Mouse (Mus musculus): ENCODE data around the gene Thra. TPM values are rescaled to one million over a fixed set of nuclear protein-coding genes. Genes with fewer than 3 reads are reported as not detected.
A peak's percentile ranks its signal among the peaks of the same experiment; 100 is the strongest.

Thra gene
- polyA plus RNA-seq, 1 experiment from 2014 or later = 32.0 TPM

- Histone ChIP-seq H3K4me2 (no peak overlapping the region), H3K9me3 (0 out of 2 replicates have a peak, but pooled peaks cover 5% of the 10 kb centered on the region), H3K4me1 (peaks cover 33% of the 10 kb centered on the region), H3K9ac (no peak overlapping the region), H3K4me3 (no peak overlapping the region), H3K27ac (replicated peaks) (no peak overlapping the region), H3K36me3 (no peaks in the 10 kb centered on the region), H3K27me3 (replicated peaks) (no peaks in the 10 kb centered on the region)
- no peak for ATAC-seq (ENCODE audit: extremely low read depth, insufficient number of reproducible peaks, low FRiP score, low TSS enrichment)
- WGBS = 39% methylated on average over 4 of the region's 4 CpGs
These were observed 2.0 kb upstream of the Thra start for GRCm38 (mm10) chr11:98738428-98738911.

DNA sequence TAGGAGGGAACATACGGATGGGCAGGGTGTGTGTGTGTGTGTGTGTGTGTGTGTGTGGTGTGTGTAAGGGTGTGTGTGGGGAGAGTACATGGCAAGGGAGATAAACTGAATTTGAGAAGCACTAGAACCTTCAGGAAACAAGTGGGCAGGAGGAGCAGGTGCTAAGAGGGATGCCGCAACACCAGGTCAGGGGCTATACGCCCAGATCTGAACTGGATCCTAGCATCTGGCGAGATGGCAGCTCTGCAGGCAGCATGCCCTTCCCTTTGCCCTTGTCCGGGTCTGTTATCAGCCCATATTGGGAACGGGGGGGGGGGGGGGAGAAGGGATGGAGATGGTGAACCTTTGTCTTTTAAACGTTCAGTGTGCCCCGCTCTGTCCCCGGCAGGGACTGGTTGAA is 1.5 kb upstream of the Thra start:
- H3K4me1 ChIP-seq = peaks cover 38% of the 10 kb centered on the region

GRCm38 (mm10) chr11:98740026-98740392 is 429 bp upstream of the Thra start:
- H3K27me3 ChIP-seq (replicated peaks) = no peaks in the 10 kb centered on the region

More for the DNA sequence above, 1.5 kb upstream of the Thra start:
- H3K4me2 ChIP-seq = no peak overlapping the region
- WGBS = 67% methylated on average over 7 of the region's 9 CpGs
- H3K4me3 ChIP-seq = no peak overlapping the region
- no peaks in the 10 kb centered on the region for H3K36me3 ChIP-seq
- H3K9me3 ChIP-seq = 0 out of 2 replicates have a peak, but pooled peaks cover 5% of the 10 kb centered on the region
- H3K27me3 ChIP-seq (replicated peaks) = no peaks in the 10 kb centered on the region
- no peak for ATAC-seq (ENCODE audit: extremely low read depth, insufficient number of reproducible peaks, low FRiP score, low TSS enrichment)
- H3K9ac ChIP-seq = no peak overlapping the region
- H3K27ac ChIP-seq (replicated peaks) = no peak overlapping the region

GRCm38 (mm10) chr11:98741051-98741620 is 698 bp downstream of the Thra start:
- H3K4me1 ChIP-seq = peaks cover 60% of the 10 kb centered on the region
- H3K27me3 ChIP-seq (replicated peaks) = no peaks in the 10 kb centered on the region
- H3K36me3 ChIP-seq = no peaks in the 10 kb centered on the region
- no peak for ATAC-seq (ENCODE audit: extremely low read depth, insufficient number of reproducible peaks, low FRiP score, low TSS enrichment)
- peak overlapping the region; percentile 96 for H3K27ac ChIP-seq (replicated peaks)
- peak overlapping the region; percentile 79 for H3K4me2 ChIP-seq
- H3K9me3 ChIP-seq = no peaks in the 10 kb centered on the region
- H3K4me3 ChIP-seq = peak overlapping the region; percentile 79
- 1% methylated on average over 16 of the region's 17 CpGs for WGBS
- peak overlapping the region; percentile 95 for H3K9ac ChIP-seq

More at GRCm38 (mm10) chr11:98740026-98740392, 429 bp upstream of the Thra start:
- Histone ChIP-seq H3K4me3 (peak overlapping the region; percentile 79), H3K9ac (peak overlapping the region; percentile 95), H3K27ac (replicated peaks) (peak overlapping the region; percentile 96), H3K4me2 (peak overlapping the region; percentile 79), H3K36me3 (no peaks in the 10 kb centered on the region), H3K4me1 (peaks cover 48% of the 10 kb centered on the region), H3K9me3 (no peaks in the 10 kb centered on the region)
- 12% methylated on average over 8 of the region's 8 CpGs for WGBS
- ATAC-seq (ENCODE audit: extremely low read depth, insufficient number of reproducible peaks, low FRiP score, low TSS enrichment) = no peak

GRCm38 (mm10) chr11:98741622-98742396 is 1.4 kb downstream of the Thra start:
- WGBS = under 1% methylated on average over 67 of the region's 86 CpGs
- peak; percentile 67; the same call in 1 of the 2 replicates for ATAC-seq (ENCODE audit: extremely low read depth, insufficient number of reproducible peaks, low FRiP score, low TSS enrichment)

DNA sequence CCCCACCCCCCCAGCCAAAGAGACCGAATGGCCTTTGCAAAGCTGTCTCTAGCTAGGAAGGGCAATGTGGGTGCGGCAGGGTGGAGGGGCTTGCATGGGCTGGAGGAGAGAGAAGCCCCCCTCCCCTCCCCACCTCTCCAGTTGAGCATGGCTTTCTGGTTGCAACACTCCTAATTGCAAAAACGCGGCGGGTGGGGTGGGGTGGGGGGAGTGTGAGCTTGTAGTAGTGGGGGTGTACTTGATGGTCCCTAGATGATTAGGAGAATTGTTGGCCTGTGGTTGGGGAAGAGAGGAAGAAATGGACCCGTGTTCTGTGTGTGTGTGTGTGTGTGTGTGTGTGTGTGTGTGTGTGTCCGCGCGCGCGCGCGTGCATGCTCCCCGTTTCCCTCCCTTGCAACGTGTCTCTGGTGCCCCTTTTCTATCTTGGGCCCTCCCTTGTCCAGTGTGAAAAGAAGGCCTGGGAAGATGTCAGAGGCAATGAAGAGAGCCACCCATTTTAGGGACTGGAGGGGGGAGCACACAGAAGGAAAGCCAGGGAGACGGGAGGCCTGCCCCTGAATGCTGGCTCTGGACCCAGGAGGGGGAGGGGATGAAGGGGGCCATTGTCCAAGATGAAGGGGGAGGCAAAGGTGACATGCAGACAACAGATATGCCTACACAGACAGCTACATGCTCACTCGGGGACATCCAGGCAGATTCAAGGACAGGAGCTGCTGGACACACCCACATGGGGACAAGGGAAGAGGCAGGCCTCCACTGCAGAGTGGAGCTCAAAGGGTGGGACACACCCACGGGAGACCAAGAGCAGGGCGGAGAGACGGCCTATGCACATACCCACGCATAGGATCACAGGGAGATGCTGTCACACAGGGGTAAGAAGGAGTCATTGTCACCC is 2.2 kb downstream of the Thra start:
- Histone ChIP-seq H3K36me3 (no peaks in the 10 kb centered on the region), H3K9me3 (no peaks in the 10 kb centered on the region), H3K4me1 (peaks cover 74% of the 10 kb centered on the region), H3K4me3 (peak overlapping the region; percentile 79), H3K27ac (replicated peaks) (peak overlapping the region; percentile 96), H3K4me2 (peak overlapping the region; percentile 79), H3K9ac (peak overlapping the region; percentile 95), H3K27me3 (replicated peaks) (no peaks in the 10 kb centered on the region)
- ATAC-seq (ENCODE audit: extremely low read depth, insufficient number of reproducible peaks, low FRiP score, low TSS enrichment) = no peak
- WGBS = 1% methylated on average over 21 of the region's 21 CpGs

More at GRCm38 (mm10) chr11:98741622-98742396, 1.4 kb downstream of the Thra start:
- peak overlapping the region; percentile 95 for H3K9ac ChIP-seq
- H3K4me1 ChIP-seq = peaks cover 66% of the 10 kb centered on the region
- peak overlapping the region; percentile 79 for H3K4me3 ChIP-seq
- no peaks in the 10 kb centered on the region for H3K27me3 ChIP-seq (replicated peaks)
- peak overlapping the region; percentile 79 for H3K4me2 ChIP-seq
- H3K9me3 ChIP-seq = no peaks in the 10 kb centered on the region
- H3K36me3 ChIP-seq = no peaks in the 10 kb centered on the region
- H3K27ac ChIP-seq (replicated peaks) = peak overlapping the region; percentile 96

DNA sequence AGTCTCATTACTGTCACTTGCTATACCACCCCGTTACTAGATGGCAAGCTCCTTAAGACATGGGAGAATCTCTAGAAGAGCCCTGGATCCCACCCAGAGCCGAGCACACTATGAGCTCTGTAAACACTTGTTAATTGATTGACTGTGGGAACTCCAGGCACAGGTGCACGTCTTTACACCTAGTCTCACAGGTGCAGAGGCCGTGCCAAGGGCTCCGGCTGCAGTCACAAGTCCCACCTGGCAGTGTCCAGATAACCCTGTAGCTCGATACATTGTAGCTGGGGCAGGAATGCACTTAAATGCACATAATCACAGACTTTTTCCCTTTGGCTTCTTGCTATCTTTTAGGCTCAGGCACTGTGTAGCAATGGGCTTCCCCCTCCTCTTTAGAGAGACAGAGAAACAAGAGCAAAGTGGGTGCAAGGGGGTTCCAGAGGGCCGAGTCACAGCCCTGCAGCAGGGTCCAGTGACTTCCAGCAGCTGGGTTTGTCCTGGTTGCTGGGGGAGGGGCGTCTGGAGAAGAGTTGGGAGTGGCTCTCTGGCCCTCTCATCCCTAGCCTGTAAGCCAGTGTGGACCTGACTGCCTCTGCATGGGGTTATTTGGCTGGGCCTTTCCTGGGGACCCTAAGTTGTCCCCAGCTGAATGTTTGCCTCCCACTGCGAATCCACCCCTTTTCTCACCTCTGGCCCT is 3.4 kb downstream of the Thra start:
- H3K4me3 ChIP-seq = peak overlapping the region; percentile 79
- peaks cover 83% of the 10 kb centered on the region for H3K4me1 ChIP-seq
- H3K27ac ChIP-seq (replicated peaks) = peak overlapping the region; percentile 96
- H3K36me3 ChIP-seq = no peaks in the 10 kb centered on the region
- no peaks in the 10 kb centered on the region for H3K27me3 ChIP-seq (replicated peaks)
- WGBS = 5% methylated on average over 9 of the region's 9 CpGs
- no peak for ATAC-seq (ENCODE audit: extremely low read depth, insufficient number of reproducible peaks, low FRiP score, low TSS enrichment)
- peak overlapping the region; percentile 95 for H3K9ac ChIP-seq
- H3K4me2 ChIP-seq = peak overlapping the region; percentile 79
- no peaks in the 10 kb centered on the region for H3K9me3 ChIP-seq

- Histone ChIP-seq H3K4me1 (peaks cover 84% of the 10 kb centered on the region), H3K4me3 (peak overlapping the region; percentile 79), H3K27ac (replicated peaks) (peak overlapping the region; percentile 96), H3K9me3 (no peaks in the 10 kb centered on the region), H3K36me3 (no peaks in the 10 kb centered on the region), H3K9ac (peak overlapping the region; percentile 95), H3K4me2 (peak overlapping the region; percentile 79), H3K27me3 (replicated peaks) (no peaks in the 10 kb centered on the region)
- 26% methylated on average over 7 of the region's 7 CpGs for WGBS
- ATAC-seq (ENCODE audit: extremely low read depth, insufficient number of reproducible peaks, low FRiP score, low TSS enrichment) = no peak
These were observed 4.1 kb downstream of the Thra start for GRCm38 (mm10) chr11:98744456-98745019.

GRCm38 (mm10) chr11:98745932-98746853 is 5.8 kb downstream of the Thra start:
- 36% methylated on average over 12 of the region's 12 CpGs for WGBS
- Histone ChIP-seq H3K4me1 (peaks cover 87% of the 10 kb centered on the region), H3K4me3 (peak overlapping the region; percentile 35), H3K27me3 (replicated peaks) (no peaks in the 10 kb centered on the region), H3K27ac (replicated peaks) (peak overlapping the region; percentile 92), H3K9ac (peak overlapping the region; percentile 76), H3K36me3 (no peaks in the 10 kb centered on the region), H3K4me2 (peak overlapping the region; percentile 68), H3K9me3 (no peaks in the 10 kb centered on the region)
- ATAC-seq (ENCODE audit: extremely low read depth, insufficient number of reproducible peaks, low FRiP score, low TSS enrichment) = no peak

All from heart, embryonic 13.5 days (tissue).